Mouse (Mus musculus) ovary, postnatal 14 days (tissue): Measurements from ENCODE around the gene Adora1.
A peak's percentile ranks its signal among the peaks of the same experiment; 100 is the strongest.

Experiments
- DNase-seq: peaks from one replicate; pipeline ENCODE4 v3.0.0; 2022; ENCODE audit warnings: low spot score

Gene Adora1

GRCm38 (mm10) chr1:134240701-134241100, 5.5 kb upstream of the Adora1 start:
- no peak for DNase-seq

GRCm38 (mm10) chr1:134237438-134237837, 2.2 kb upstream of the Adora1 start:
- no peak for DNase-seq

GRCm38 (mm10) chr1:134236142-134236541, 911 bp upstream of the Adora1 start:
- DNase-seq, result no peak

GRCm38 (mm10) chr1:134234455-134235390, 508 bp downstream of the Adora1 start:
- DNase-seq, result no peak

- no peak for DNase-seq
Measured at GRCm38 (mm10) chr1:134233681-134234454, 1.4 kb downstream of the Adora1 start.

GRCm38 (mm10) chr1:134232778-134233531, 2.3 kb downstream of the Adora1 start:
- DNase-seq, result no peak

- DNase-seq, result no peak
Measured at GRCm38 (mm10) chr1:134232326-134232725, 2.9 kb downstream of the Adora1 start.

GRCm38 (mm10) chr1:134231681-134232080, 3.5 kb downstream of the Adora1 start:
- DNase-seq, result no peak

- no peak for DNase-seq
Measured at GRCm38 (mm10) chr1:134231270-134231669, 4.0 kb downstream of the Adora1 start.

GRCm38 (mm10) chr1:134230638-134231228, 4.5 kb downstream of the Adora1 start:
- DNase-seq, result no peak

GRCm38 (mm10) chr1:134229806-134230575, 5.2 kb downstream of the Adora1 start:
- DNase-seq, result no peak

GRCm38 (mm10) chr1:134226739-134227138, 8.5 kb downstream of the Adora1 start:
- DNase-seq, result no peak

- no peak for DNase-seq
Measured at GRCm38 (mm10) chr1:134225375-134225774, 9.9 kb downstream of the Adora1 start.

- DNase-seq, result no peak
Measured at GRCm38 (mm10) chr1:134224649-134225227, 10.5 kb downstream of the Adora1 start.

GRCm38 (mm10) chr1:134222122-134223055, 12.8 kb downstream of the Adora1 start:
- no peak for DNase-seq

- DNase-seq, result no peak
Measured at GRCm38 (mm10) chr1:134221172-134221571, 14.1 kb downstream of the Adora1 start.

- DNase-seq, result no peak
Measured at GRCm38 (mm10) chr1:134219608-134220007, 15.6 kb downstream of the Adora1 start.

- no peak for DNase-seq
Measured at GRCm38 (mm10) chr1:134217942-134218341, 17.3 kb downstream of the Adora1 start.

GRCm38 (mm10) chr1:134217028-134217481, 18.2 kb downstream of the Adora1 start:
- peak; percentile 56 for DNase-seq

- DNase-seq, result no peak
Measured at GRCm38 (mm10) chr1:134216629-134216971, 18.6 kb downstream of the Adora1 start.
